Mouse (Mus musculus) neutrophil, adult 5-6 weeks (primary cell): ENCODE results near the gene Trpt1. TPM values are rescaled to one million over a fixed set of nuclear protein-coding genes. Genes with fewer than 3 reads are reported as not detected.

Experiments used
- ATAC-seq: fragments of 151-379, 151-347 bp; 2 replicates; pipeline ENCODE4 v1.8.0; 2017; ENCODE audit warnings: mild to moderate bottlenecking, moderate TSS enrichment; ENCODE audit not compliant: insufficient number of reproducible peaks, poor library complexity, low FRiP score, severe bottlenecking; ENCODE audit errors: extremely low read depth
- total RNA-seq: library from RNA; stranded (forward); fragments of 200-1000 nt; gene quantifications from 2 replicates; pipeline ENCODE4 v1.2.3, GENCODE M21; 2017

The Trpt1 gene
- total RNA-seq, 1 experiment from 2014 or later, result 1.5 TPM

DNA sequence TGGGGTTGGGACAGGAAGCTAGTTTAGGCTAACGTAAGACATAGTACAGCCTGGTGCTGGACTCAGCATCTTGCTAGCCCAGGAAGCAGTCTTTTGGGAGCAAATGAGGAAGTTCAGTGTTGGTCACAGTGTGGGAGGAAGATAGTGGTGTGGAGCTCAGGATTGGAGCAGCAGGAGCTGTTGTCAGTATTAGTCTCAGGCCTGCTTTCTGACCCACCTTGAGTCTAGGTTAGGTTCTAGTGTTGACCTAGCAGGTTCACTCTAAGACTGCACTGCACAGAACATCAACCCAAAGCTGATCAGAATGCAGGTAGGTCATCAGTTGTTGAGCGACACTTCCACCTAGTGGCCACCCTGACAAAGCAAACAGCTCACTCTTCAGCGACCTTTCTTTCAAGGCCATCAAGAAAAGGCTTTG lies 24.3 kb downstream of the Trpt1 start:
- peak; percentile 60 for ATAC-seq

DNA sequence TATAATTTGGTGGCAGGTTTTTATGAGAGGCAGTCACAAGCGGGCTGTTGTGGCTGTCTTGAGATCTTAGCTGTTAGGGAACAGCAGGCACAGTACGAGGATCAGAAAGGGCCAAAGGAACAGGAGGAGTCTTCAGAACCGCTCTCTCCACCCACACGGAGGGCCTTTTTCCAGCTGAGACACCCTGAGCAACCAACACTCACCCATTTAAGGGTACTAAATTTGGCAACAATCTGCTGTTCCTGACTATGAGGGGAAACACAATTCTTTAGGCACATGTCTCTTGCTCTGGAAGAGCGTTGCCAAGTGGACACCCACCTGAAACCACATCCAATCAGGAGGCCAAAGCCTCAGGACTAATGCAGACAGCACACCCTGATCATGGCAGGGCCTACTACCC lies 33.6 kb downstream of the Trpt1 start:
- ATAC-seq, result no peak

- no peak for ATAC-seq
Observed at GRCm38 (mm10) chr19:7034006-7034405, 38.1 kb downstream of the Trpt1 start.

GRCm38 (mm10) chr19:7039088-7039720 lies 43.3 kb downstream of the Trpt1 start:
- ATAC-seq, result no peak

- peak; percentile 92 for ATAC-seq
Observed at GRCm38 (mm10) chr19:7039841-7040636, 44.1 kb downstream of the Trpt1 start, which contains the start of gene Stip1. Gene Stip1, minus strand, starts transcription at chr19:7039967.

- no peak for ATAC-seq
Observed at GRCm38 (mm10) chr19:7040637-7041130, 44.8 kb downstream of the Trpt1 start.

- no peak for ATAC-seq
Observed at GRCm38 (mm10) chr19:7041171-7041570, 45.2 kb downstream of the Trpt1 start.

- no peak for ATAC-seq
Observed at GRCm38 (mm10) chr19:7044279-7044678, 48.3 kb downstream of the Trpt1 start.

DNA sequence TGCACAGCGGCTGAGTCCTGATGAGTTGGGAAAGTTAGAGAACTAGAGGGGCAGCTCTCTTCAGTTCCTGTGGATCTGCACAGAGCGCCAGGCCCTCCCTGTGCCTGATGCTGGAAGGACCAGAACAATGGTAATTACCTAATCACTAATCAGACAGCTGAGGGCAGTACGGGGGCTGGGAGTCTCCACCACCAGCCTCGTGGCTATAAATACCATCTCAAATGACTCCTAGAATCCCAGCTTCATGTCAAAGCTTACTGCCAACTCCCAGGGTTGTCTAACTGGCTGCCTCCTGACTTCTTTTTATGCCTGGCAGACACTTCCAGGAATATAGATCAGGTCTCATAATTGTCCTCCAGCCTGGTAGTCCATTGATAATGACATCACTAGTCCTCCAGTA lies 48.8 kb downstream of the Trpt1 start:
- no peak for ATAC-seq

Other genes starting within 250 kb of the Trpt1 start
- 15.8 and 18.4 TPM in 2 replicates for gene Rps6ka4, start 155.5 kb upstream of the Trpt1 start, total RNA-seq
- 97.1 and 136 TPM in 2 replicates for gene Ccdc88b, start 137.9 kb upstream of the Trpt1 start, total RNA-seq
- 103 and 125 TPM in 2 replicates for gene Trmt112, start 86.4 kb upstream of the Trpt1 start, total RNA-seq
- gene Prdx5, start 86.0 kb upstream of the Trpt1 start, total RNA-seq, result 693 and 750 TPM in 2 replicates
- gene Esrra, start 74.3 kb upstream of the Trpt1 start, total RNA-seq, result 37.9 and 40.8 TPM in 2 replicates
- not detected in 2 replicates for gene Catsperz, start 70.8 kb upstream of the Trpt1 start, total RNA-seq
- not detected in 2 replicates for gene Kcnk4, start 61.6 kb upstream of the Trpt1 start, total RNA-seq
- gene Bad, start 54.3 kb upstream of the Trpt1 start, total RNA-seq, result 30.8 and 35.0 TPM in 2 replicates
- 23.5 and 31.7 TPM in 2 replicates for gene Gpr137, start 53.7 kb upstream of the Trpt1 start, total RNA-seq
- 20.1 and 30.6 TPM in 2 replicates for gene Ppp1r14b, start 21.2 kb upstream of the Trpt1 start, total RNA-seq
- 12.5 and 13.6 TPM in 2 replicates for gene Plcb3, start 19.7 kb upstream of the Trpt1 start, total RNA-seq
- 30.4 and 32.4 TPM in 2 replicates for gene Fkbp2, start 15.6 kb upstream of the Trpt1 start, total RNA-seq
- gene Vegfb, start 8.5 kb upstream of the Trpt1 start, total RNA-seq, result 2.8 and 6.0 TPM in 2 replicates
- 16.4 and 24.4 TPM in 2 replicates for gene Dnajc4, start 3.6 kb upstream of the Trpt1 start, total RNA-seq
- gene Nudt22, start within 50 bp of the Trpt1 start, total RNA-seq, result 5.0 TPM in 2 replicates
- 211 and 225 TPM in 2 replicates for gene Fermt3, start 23.3 kb downstream of the Trpt1 start, total RNA-seq
- gene Stip1, start 43.8 kb downstream of the Trpt1 start, total RNA-seq, result 73.9 and 81.6 TPM in 2 replicates
- 1.2 and 3.7 TPM in 2 replicates for gene Macrod1, start 60.7 kb downstream of the Trpt1 start, total RNA-seq
- 0.12 TPM in 1 of 2 replicates, not detected in the other for gene Flrt1, start 109.6 kb downstream of the Trpt1 start, total RNA-seq
- gene Otub1, start 210.2 kb downstream of the Trpt1 start, total RNA-seq, result 45.5 and 48.9 TPM in 2 replicates
- 208 and 218 TPM in 2 replicates for gene Cox8a, start 221.5 kb downstream of the Trpt1 start, total RNA-seq
- 19.6 and 24.4 TPM in 2 replicates for gene Naa40, start 245.1 kb downstream of the Trpt1 start, total RNA-seq